Mouse (Mus musculus): ENCODE measurements at regions not wholly inside any gene's neighbourhood (a gene's known extent, or its start where the extent isn't known, plus 50 kb on each side); places are given as distances from the start of the nearest gene placed in this dataset.

- intact Hi-C loops (cut with DNase I), result no loop called here
Observed at GRCm38 (mm10) chr2:118058654-118059395, 52.9 kb upstream of the Thbs1 start.

GRCm38 (mm10) chr2:118061291-118061690 is 50.4 kb upstream of the Thbs1 start:
- DNase-seq, result no peak
- intact Hi-C loops (cut with DNase I), result no loop called here

More at GRCm38 (mm10) chr2:118058654-118059395, 52.9 kb upstream of the Thbs1 start:
- DNase-seq, result no peak

Measured in gastrocnemius, postnatal 36 days (tissue).